Mouse (Mus musculus) spleen, postnatal 10 days (tissue): ENCODE measurements at regions not wholly inside any gene's neighbourhood (a gene's known extent, or its start where the extent isn't known, plus 50 kb on each side); places are given as distances from the start of the nearest gene placed in this dataset.

Experiments
- DNase-seq, 2 experiments: peaks; one replicate each; pipeline ENCODE4 v3.0.0; 2021 to 2022; ENCODE audit warnings: low spot score in 2 of 2

DNA sequence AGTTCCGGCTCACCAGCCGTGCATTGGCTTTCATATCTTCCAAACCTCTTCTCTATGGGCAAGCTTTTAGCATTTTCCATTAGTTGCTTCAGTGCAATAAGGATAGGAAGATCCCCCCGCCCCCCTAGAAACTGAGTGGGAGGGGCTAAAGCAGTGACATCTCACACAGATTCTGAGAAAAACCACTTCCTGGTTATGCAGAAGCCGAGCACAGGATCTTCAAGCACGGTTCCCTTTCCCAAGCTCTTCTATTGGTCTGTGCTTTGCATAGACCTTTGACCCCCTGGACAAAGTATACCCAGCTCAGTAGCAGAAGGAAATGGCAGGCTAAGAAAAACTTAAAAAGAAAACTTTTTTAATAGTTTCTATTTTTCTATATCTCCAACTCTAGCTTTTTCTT lies 86.1 kb upstream of the Cep162 start:
- no peak for DNase-seq

DNA sequence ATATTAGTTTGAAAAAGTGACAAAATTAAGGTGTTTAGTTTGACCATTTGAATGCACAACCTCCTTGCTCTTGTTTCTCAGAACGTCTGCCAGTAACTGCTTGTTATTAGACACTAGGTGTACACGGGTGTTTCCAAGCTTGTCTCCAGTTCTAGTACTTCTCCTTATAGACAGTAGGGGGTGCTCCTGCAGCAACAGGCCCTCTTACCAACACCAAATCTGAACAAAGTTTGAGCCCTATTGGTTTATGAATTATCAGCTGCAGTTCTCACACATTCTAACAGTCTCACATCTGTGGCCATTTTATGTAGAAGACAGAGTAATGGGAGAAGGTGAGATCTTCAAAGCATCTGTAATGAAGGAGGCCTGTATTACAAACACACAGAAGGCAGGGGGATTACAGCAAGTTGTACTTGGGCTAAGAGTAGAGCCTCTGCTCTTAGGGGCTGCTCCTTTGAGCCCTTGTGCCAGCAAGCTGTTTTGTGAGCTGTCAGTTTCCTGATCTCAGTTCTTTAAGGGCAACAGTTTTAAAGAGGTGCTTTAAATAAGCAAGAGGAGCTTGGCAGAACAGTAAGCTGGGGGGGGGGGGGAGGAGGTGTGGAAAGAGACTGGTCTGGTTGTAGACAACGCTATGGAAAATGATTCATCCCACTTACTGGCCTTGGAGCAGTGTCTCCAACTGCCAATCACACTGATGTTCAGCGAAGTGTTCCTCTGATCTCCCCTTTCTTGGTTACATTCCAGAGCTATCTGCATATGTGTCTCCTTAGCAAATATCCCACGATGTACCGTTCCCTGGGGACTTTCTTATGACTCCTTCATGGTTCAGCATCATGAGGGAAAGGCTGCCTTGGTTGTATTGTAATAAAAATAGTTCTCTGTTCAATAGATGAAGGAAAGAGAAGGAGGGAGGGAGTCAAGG lies 71.3 kb upstream of the Cep162 start:
- DNase-seq = no peak

DNA sequence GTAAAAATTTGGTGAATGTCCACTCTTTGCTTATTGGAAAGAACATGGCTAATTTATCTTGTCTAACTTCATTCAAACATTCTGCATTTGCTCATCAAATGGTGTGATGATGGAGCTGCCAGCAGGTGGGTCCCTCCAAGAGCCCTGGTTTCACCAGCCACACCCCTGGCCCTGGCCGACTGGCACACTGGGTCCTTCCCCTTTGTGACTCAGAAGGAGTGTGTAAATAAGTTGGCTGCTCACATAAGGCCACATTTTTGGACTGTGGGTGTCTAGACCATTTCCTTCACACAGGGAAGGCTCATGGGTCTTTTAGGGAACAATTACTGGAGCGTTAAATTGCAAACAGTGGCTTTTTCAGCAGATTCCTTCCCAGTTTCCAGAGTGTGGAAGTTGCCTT lies 68.4 kb upstream of the Cep162 start:
- no peak for DNase-seq

DNA sequence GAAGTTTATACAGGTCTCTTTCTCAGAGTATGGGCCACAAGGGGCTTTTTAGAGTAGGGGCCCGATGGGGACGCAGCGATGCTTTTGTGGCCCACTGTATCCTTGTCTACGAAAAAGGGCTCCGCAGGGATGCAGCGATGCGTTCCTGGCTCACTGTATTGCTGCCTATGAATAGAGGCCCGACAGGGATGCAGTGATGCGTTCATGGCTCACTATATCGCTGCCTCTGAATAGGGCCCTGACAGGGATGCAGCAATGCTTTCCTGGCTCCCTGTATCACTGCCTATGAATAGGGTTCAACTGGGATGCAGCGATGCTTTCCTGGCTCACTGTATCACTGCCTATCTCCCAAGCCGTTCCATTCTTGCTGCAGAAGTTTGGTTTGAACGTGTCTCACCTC lies 65.4 kb upstream of the Cep162 start:
- DNase-seq = no peak

DNA sequence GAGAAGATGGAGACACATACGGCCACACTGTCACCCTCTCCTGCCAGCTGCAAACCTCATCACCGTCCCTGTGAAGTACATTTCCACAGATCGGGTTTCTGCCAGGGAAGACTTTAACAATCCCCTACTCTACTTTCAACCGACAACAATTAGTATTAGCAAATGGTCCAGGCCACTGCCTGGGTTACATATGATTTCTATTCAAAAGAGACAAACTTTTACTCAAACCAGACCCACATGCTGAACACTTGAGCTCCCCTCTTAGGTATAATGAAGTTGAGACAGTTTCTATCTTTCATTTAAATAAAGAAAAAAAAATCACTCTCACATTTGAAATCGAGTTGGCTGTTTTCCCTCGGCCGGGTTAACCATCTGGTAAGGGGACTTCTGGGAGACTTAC lies 63.4 kb upstream of the Cep162 start:
- DNase-seq = no peak

DNA sequence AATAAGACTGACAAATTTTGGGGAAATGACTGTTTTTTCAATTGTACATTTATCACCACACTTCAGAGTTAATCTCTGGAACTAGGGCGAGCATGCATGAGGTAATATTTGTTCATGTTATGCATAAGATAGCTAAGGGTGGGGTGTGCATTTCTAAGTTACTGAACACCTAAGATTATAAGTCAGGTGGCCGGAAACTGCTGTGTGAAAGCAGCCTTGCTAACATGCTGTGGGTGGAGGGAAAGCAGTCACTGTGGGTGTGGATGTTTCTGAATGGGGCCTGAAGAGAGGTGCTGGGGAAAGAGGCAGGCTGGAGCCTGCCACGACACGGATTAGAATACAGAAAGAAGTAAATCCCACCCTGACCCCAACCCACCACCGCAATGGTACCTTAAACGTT lies 54.8 kb upstream of the Cep162 start:
- no peak for DNase-seq
